Mouse (Mus musculus): Measurements from ENCODE around the gene Zic5. TPM values are rescaled to one million over a fixed set of nuclear protein-coding genes. Genes with fewer than 3 reads are reported as not detected.
"Not testable (repeated sequence)": the region's sequence is repeated elsewhere in the genome, so short reads cannot be mapped to it uniquely, and the experiment has no call there.

Gene Zic5
- total RNA-seq, 2 experiments from 2014 or later, result not detected

DNA sequence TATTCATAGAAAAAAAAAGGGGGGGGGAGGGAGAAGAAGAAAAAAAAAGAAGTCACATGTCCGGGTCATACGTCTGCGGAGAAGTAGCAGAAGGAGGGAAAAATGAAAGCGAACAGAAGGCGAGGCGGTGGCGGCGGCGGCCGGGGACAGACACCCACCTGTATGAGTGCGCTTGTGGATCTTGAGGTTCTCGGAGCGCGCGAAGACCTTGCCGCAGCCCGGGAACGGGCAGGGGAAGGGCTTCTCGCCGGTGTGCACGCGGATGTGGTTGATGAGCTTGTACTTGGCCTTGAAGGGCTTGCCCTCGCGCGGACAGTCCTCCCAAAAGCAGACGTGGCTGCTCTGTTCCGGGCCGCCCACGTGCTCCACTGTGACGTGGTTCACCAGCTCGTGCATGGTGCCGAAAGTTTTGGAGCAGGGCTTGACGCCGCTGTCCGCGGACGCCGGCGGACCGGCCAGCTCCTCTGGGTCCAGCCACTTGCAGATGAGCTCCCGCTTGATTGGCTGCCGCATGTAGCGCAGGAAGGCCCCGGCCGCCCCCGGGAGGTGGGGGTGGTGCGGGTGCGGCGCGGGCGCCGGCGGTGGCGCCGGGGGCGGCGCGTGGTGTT is 1.6 kb downstream of the Zic5 start:
- DNase-seq, result not testable (repeated sequence)

DNA sequence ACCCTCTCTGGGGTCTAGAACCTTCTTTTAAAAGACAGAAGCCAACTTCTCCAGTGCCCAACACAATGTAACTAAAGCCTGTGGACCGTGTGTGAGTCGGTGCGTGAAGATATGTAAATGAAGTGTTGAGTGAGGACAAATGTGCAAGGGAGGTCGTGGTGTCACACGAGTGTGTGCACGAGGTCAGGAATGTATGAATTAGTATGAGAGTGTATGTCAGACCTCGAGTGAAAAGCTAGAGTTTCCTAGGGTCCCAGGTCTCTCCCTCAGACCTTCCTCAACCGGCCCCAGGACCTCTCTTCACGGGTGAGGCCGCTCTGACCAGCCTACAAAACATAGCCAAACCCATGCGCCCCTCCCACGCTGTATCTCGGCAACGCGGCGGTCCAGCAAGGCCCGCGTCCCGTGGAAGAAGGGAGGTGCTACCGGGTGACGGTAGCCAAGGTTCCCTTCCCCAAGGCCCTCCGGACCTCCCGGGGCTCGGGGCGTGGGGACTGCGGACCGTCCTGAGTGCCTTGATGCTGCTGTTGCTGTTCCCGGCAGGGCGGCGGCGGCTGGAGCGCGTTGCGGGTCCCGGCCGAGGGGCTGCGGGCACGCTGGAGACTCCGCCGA is 2.3 kb downstream of the Zic5 start:
- no peak for DNase-seq

DNA sequence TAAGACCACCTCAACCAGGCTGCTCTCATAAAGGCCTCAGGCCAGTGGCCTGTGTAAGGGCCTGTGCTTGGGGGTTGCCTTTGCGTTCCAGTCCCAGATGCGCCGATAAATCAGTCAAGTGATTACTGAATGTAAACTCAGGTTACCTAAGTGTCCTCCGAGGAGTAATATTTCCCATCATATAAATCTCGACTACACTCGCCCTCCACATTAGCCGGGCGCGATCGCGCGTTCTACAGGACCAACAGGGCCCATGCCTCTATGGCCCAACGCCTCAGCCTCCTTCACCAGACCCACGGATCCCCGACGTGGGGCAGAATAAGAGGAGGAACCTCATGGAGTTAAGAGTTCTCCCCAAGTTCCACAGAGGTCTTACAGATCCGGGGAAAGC is 2.8 kb downstream of the Zic5 start:
- DNase-seq, result no peak

DNA sequence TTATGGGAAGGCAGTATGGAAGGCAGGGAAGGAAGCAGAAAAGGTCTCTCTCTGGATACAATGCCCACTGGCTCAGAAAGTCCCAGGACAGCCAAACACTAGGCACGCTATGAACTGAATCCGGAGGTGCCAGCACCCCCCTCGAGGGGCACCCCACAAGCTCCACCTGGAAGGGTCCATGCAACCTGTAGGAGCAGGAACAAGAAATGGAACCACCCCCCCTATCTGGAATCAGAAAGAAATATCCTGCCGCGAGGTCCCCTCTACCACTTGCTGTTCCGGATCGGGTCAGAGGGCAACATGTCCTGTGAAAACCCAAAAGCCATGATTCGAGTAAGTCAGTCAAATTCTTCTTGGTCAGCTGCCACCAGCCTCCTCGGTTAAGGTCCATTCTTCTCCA is 3.5 kb downstream of the Zic5 start:
- no peak for DNase-seq

DNA sequence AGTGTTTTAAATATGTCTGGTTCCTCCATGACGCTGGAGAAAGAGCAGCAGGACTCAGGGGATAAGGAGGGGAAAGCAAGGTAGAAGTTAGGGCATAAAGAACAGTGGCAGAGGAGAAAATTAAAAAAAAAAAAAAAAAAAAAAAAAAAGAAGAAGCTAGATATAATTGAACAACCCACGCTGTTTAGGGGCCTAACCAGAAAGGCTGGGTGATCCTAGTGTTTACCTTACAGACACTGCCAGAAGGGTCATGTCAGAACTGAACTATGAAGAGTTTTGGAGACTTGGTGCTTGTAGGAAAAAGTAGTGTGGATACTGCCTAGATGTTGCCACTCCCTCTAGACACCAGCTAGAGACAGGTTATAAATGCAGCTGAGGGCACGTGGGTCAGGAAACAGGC is 4.0 kb downstream of the Zic5 start:
- no peak for DNase-seq

DNA sequence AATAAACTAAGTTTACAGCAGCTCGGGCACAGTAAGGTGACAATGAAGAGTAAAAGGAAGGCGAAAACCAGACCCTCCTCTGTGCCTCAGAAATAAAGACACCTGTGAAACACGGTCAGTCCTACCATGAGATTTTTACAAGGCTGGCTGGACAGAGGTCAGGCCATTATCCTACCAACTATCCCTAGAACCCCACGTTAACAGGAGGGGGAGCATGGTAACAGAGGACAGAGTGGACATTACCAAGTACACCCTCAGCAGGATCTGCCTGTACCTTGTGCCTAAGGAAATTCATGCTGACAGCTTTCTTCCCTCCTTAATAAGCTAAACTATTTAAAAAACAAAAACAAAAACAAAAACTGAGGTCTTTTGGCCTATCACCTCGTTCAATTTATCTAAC is 5.3 kb downstream of the Zic5 start:
- no peak for DNase-seq

DNA sequence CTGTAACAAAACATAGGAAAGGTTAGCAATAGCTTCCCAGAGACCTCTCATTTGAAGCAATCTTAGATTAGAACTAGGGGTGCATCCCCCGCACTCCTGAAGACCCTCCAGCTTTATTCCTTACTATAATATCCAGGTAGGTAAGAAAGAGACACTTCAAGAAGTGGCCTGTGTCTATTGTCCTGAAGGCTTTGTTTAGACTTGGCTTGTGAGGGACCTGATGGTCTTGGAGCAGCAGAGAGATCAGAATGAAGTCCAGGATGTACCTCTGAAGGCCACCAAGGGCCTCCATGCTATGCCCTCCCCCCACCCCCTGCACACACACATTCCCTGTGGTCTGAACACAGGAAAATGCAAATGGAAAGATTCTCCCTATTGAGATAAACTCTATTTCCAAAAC is 5.7 kb downstream of the Zic5 start:
- DNase-seq, result no peak

DNA sequence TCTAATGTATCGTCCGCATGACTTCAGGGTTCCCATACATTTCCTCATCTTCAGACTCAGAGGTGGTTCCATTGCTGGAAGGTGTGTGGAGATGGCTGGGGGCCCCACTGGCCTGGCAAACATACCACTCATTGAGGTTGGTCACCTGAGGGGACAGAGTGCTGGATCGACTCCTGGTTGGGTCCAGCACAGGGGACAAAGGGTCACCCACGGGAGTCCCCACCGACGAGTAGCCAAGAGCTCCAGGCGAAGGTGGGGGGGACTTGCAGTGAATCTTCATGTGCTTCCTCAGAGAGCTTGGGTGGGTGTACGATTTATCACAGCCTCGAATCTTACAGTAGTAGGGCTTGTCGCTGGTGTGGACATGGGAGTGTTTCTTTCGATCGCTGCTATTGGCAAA is 6.1 kb downstream of the Zic5 start:
- not testable (repeated sequence) for DNase-seq

DNA sequence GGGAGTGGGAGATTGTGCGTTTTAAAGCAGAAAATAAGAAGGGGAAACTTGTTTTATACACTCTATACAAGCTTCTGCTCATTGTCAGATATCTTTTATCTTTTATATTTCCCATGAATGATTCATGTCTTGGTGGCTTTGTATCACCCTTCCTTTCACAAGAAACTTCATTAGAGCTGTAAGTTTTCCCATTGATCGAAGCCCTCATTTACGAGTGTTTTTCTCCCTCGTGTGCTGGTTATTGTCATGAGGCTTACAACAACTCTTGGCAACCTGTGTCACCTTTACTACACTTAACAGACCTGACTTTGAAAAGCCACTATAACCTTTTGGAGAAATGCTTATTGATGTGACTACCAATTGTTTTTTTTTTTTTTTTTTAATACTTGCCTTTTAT is 9.9 kb downstream of the Zic5 start:
- DNase-seq, result no peak

DNA sequence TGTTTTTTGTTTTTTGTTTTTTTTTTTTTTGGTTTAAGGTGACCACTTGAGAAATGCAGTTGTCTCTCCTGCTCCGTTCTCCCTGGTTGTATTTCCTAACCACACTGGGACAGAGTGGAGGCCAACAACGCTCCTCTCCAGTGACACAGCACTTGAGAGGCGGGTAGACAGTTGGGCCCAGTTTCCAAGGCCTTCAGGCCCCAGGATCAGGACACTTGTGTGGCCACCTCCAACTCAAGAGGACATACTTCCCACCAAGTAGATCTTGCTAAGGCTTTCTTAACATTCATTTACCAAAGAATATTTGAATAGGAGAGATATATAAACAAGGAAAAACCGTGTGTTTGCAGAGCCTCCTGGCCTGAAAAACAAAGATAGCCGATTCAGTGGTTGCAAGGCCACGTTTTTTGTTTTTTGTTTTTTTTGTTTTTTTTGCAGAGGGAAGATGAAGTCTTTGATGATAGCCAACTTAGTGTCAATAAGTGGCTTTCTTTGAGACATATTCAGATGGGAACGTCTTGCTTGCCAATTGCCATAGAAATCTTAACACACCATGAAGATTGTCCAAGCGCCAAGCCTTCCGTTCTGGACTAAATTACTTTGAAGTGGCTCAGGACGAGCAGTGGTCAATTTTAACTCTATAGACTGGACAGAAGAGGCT is 10.4 kb downstream of the Zic5 start:
- no peak for DNase-seq

DNA sequence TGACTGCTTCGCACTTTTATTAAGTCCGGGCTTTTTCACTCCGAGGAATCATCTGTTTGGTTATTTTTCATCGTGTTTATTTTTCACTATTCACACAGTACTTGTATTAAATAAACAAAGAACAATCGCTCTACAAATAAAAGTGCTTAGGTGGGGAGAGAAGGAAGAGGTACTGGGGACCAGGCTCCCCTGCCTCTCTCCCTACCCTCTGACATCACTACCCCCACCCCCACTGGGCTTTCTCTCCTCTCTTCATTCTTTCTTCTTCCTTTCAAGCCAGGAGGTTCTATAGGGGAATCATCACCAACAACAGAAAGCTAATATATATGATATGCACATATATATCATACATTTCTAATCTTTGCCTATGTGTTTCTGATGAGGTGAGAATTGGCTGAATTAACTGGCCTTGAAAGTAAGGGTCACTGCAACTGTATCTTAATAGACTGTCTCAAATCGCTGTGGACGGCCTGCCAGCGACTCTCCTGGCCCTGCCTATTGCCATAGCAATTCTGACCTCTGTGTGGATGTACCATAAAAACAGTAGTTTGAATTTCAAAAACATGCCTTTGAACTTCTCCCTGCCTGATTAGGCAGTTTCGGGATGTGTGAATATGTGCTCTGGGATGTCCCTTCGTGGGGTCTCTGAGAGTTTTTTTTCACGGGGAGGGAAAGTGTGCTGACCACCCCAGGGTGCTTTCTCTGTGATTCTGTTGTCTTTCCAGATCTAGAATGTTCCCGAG is 11.3 kb downstream of the Zic5 start:
- no peak for DNase-seq

DNA sequence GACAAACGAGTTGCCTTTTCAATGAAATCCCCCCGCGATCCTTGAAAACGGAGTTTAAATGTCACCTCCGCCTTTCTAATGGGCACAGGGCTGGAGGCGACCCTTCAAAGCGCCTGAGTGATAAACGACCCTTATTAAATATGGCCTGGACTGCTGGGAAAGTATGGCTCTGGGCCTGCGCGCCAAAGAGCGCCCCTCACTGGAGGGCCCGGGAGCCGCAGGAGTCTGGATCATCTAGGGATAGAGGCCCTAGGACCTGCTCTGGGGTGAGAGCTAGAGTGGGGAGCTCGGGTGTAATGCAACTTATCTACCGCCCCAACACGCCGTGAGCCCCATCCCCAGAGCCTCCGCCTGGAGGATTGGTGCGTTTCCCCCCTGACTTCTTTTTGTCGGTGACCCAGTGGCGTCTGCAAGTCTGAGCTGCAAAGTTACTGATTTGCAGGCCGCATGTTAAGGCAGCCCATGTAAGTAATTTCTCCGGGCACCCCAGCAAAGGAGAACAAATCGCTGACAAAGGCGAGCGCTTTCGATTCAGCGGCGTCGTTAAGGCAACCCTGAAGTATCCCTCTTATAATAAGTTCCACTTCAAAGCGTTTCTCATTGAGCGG is 12.0 kb downstream of the Zic5 start:
- no peak for DNase-seq

DNA sequence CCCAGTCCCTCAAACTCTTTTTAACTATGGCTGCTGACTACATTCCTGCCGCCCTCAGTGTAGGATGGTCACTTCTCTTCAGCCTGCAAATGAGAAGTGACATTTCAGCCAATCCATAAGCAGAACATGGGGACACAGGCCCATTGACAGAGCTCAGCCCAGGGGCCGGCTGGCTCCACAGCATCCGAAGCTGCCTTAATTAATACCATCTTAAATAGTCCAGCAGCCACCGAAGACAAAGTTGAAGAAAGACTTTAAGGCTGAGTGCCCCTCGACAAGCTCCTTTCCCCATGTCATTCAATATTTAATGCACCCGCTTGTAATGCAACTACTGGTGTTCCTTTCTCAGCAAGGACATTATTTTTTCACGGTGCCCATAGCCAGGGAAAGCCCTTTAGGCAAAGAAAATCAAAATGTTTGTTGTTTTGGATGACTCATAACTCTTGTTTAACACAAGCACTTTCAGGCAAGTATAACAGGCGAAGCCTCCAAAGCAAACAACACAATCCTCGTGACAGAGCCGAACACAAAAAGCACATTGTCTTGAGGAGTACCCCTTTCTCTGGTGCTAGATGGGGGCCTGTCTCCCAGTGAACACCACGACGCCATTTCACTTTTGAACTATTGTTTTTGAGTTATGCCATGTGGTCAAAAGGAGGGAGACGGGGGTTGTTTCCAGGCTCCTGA is 12.6 kb downstream of the Zic5 start:
- DNase-seq, result no peak

DNA sequence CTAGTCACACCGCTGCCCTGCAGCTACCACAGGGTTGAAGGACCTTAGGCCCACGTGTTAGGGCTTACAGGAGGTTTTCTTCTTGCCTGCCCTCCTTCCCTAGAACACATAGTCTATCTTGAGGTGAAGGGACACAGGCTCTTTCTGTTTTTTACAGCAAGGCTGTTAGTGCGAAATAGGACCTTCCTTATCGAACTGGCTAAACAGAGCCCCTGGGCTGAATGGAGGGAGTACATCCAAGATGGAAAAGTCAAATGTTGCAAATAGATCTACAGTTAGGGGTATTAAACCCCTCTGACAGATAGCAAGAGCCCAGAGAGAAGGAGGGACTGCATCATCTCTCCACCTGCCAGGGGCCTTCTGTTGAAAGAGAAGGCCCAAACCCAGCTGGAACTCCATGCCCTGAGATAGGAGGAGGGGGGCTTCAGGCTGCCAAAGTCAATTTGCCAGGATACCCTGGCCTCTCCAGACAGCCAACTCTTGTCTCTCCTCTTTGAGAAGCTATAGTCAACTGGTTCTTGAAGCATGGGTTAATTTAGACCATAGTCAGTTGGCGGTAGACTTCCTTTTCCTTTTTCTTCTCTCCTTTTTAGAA is 13.8 kb downstream of the Zic5 start:
- DNase-seq, result no peak

DNA sequence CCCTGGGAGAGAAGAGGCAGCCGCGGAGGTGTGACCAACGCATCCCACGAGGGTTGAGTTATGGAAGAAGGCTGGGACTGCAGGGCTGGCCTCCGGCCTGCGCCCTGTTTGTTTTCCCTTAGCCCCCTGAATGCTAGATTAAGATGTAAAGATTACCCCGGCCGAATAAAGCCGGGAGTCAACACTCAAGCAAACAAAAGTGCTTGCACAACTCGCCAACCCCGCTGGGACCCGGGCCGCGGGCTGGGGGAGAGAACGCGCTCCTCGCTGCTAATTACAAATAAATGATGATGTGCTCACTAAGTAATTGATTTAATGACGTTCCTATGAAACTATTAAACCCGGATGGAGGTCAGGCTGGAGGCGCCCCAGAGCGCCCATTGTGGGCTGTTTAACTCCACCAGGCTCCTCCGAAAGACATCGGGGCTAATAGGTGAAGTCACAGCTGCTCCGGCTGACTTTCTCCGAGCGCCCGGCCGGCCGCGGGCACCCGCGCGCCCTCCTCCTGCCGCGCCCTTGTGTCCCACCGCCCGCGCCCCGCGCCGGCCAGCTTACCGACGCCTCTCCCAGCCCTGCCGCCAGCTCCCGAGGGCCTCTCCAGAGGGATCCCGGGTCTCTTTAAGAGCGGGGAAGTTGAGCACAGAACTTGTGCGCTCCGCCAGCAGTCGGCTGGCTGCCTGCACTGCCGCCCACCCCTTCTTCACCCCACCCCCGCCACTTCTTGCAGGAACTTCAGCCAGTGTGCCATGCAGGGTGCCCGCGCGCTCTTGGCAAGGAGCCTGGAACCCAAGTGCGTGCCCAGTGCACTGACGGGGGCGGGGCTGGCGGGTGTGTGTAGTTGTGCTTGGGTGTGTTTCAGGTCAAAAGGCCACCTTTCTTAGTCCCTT is 14.7 kb downstream of the Zic5 start, which contains the start of gene Gm5089:
TSS of gene Gm5089 (minus strand) at position 620 of the 887 bp plus-strand sequence.
- peak; percentile 72 for DNase-seq

DNA sequence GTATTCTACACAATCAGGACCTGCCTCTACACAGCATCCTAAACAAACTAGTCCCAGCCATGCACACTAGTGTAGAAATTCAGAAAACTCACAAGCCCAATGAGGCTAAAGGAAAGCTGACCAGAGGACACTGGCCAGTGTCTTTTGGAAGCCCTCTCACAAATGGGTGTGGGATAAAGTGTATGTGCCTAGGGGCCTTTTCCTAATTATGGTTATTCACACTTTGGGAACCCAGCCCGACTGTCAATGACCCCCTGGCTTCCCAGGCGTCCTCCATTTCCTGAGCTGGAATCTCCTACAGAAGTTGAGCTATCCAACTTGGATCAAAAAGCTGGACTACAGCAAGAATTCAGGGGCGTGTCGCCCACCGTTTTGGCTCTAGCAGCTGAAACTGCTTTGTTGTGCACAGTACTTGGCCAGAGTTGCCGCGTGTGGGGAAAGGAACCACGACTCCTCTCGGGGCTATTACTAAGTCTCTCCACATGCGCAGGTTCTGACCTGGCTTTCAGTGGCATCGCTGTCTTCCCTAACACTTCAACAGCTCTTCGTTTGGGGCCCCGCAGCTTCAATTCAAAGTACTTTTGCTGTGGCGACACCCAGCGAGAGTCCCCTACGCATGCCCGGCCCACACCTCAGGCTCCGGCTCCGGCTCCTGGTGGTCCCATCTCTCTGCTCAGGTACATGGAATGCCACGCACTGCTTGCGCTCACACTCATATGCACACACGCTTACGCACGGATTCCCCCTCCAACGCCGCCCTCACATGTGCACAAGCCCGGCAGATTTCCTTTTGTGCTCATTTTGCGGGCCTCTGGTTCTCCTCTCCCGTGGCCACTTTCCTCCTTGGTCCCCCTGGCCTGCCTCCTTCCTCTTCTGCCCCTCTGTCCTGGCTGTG is 15.6 kb downstream of the Zic5 start:
- no peak for DNase-seq

DNA sequence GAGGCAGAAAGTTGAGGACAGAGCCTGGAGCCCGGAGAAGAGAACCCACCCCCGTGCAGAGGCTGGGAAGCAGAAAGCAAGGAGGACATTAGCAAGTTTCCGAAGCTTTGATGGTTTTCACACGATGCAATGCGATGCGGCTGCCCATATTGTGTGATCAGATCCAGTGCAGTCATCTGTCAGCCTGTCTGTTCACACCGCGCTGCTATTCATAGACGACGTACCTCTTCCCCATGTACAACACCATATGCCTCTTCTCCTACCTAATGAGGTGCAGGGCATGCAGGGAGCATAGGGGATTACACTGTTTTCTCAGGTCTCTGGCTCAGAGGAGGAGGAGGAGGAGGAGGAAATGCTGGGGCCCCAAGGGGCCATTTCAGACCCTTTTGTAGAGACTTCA is 28.6 kb downstream of the Zic5 start:
- DNase-seq, result no peak

DNA sequence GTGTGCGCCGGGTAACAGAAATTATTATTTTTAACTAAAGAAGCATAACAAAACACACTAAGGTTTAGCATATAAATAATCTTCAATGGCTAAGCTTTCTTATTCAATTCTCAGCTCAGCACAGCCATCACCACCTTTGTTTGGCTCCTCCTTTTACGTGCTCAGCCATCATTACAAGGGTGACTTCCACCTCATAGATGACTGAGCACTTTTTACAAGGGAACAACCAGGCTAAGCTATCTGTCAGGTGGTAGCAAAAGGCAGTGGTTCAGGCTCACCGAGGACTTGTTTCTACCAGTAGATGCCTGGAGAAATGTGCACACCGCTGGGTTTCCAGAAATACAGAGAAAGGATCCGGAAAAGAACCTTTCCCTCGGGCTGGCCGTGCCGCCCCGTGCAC is 31.4 kb downstream of the Zic5 start:
- DNase-seq, result no peak

DNA sequence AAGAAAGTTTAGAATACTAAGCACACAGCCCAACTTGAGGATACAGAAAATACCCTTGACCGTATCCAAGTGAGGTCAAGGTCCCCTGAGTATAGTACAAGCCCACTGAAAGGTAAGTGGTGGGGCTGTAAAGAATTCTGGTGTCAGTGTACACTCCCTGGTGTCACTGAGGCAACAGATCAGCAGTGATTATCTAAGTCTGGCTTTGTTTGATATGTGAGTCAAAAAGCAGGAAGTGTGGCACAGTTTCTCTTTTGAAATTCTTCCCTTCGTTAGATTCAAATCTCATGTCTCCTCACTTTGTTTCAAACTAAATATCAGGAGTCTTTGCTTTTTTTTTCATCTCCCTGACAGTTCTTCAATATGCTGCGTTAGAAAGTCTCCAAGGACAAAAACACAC is 32.9 kb downstream of the Zic5 start:
- DNase-seq, result no peak

DNA sequence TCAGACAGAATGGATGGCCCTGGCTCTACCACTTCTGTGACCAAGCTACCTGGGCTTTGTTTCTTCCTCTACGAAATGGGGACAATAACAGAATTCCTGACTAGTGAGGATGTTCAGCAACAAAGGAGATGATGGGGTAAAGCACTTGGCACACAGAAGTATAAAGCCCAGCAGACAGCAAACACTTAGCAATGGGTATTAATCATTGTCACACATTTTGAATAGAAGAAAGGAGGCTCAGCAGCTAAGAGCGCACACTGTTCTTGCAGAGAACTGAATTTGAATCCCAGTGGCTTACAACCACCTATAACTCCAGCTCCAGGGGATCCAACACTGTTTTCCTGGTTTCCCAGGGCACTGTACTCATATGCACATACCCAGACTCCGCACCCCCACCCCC is 37.8 kb downstream of the Zic5 start:
- DNase-seq, result no peak
